Mouse (Mus musculus) midbrain, embryonic 11.5 days (tissue): ENCODE results near the gene Olfr166. TPM values are rescaled to one million over a fixed set of nuclear protein-coding genes. Genes with fewer than 3 reads are reported as not detected.
"Not testable (repeated sequence)": the region's sequence is repeated elsewhere in the genome, so short reads cannot be mapped to it uniquely, and the experiment has no call there.

Source experiments
- ATAC-seq: fragments of 200-750 bp; cut with Nextera tagmentation; 2 replicates; pipeline ENCODE4 v1.8.0; 2017; ENCODE audit warnings: moderate TSS enrichment, moderate library complexity; ENCODE audit not compliant: low FRiP score
- DNase-seq: peaks from one replicate; pipeline ENCODE4 v3.0.0; 2015; ENCODE audit warnings: low spot score; ENCODE audit errors: missing footprints
- H3K27ac ChIP-seq: fragments of 300-500 bp; sonication (generic); 2 replicates; pipeline ENCODE4 v1.5.1; 2014; ENCODE audit warnings: low read depth, low read length
- H3K27me3 ChIP-seq: fragments of 300-500 bp; sonication (generic); 2 replicates; pipeline ENCODE4 v1.6.1; 2014; ENCODE audit warnings: mild to moderate bottlenecking, low read length, moderate library complexity, mixed read lengths; ENCODE audit not compliant: control insufficient read depth, insufficient read depth
- H3K36me3 ChIP-seq: fragments of 300-500 bp; sonication (generic); 2 replicates; pipeline ENCODE4 v1.6.1; 2014; ENCODE audit warnings: mild to moderate bottlenecking, low read length, moderate library complexity, mixed read lengths; ENCODE audit not compliant: control insufficient read depth, insufficient read depth
- H3K4me1 ChIP-seq: fragments of 300-500 bp; sonication (generic); 2 replicates; pipeline ENCODE4 v1.6.1; 2014; ENCODE audit warnings: low read length; ENCODE audit not compliant: control insufficient read depth, insufficient read depth
- H3K4me2 ChIP-seq: fragments of 300-500 bp; sonication (generic); 2 replicates; pipeline ENCODE4 v1.6.1; 2014; ENCODE audit warnings: mild to moderate bottlenecking, moderate library complexity
- H3K4me3 ChIP-seq: fragments of 300-500 bp; sonication (generic); 2 replicates; pipeline ENCODE4 v1.5.1; 2014; ENCODE audit warnings: low read depth, low read length
- H3K9ac ChIP-seq: fragments of 300-500 bp; sonication (generic); 2 replicates; pipeline ENCODE4 v1.6.1; 2014; ENCODE audit warnings: low read length
- H3K9me3 ChIP-seq: fragments of 300-500 bp; sonication (generic); 2 replicates; pipeline ENCODE4 v1.6.1; 2016; ENCODE audit warnings: low read length; ENCODE audit not compliant: control insufficient read depth
- WGBS: fragments of 180-500 bp; shearing (Covaris S2); extraction: QIAGEN DNeasy Blood & Tissue Kit; methylation state at CpG from one replicate; pipeline ENCODE4 v1.1.7; 2014; 5-methylcytosine and 5-hydroxymethylcytosine counted together
- polyA plus RNA-seq: library from polyadenylated mRNA; unstranded; fragments of >200 nt; fragmentation: Nextera tagmentation; extraction: Ambion mirVana; gene quantifications from 2 replicates; pipeline ENCODE4 v1.2.1, GENCODE M21; 2014

Gene Olfr166
- polyA plus RNA-seq, result not detected in 2 replicates

GRCm38 (mm10) chr16:19483394-19483793, at the start of gene Olfr166:
Olfr166 (plus strand) TSS chr16:19483694.
- no peak within 1 kb of the TSS for H3K4me3 ChIP-seq
- H3K9ac ChIP-seq, result no peak within 1 kb of the TSS
- no peaks in the 10 kb centered on the region for H3K4me1 ChIP-seq
- H3K27me3 ChIP-seq, result no peaks in the 10 kb centered on the region
- ATAC-seq (no peak), DNase-seq (no peak)
- no peak within 1 kb of the TSS for H3K4me2 ChIP-seq
- H3K9me3 ChIP-seq, result no peaks in the 10 kb centered on the region
- H3K27ac ChIP-seq, result no peak within 1 kb of the TSS
- no peaks in the 10 kb centered on the region for H3K36me3 ChIP-seq

GRCm38 (mm10) chr16:19458741-19459140, 24.8 kb upstream of the Olfr166 start:
- H3K4me1 ChIP-seq, ATAC-seq: not testable (repeated sequence)
- 85% methylated on average over 4 of the region's 4 CpGs for WGBS

GRCm38 (mm10) chr16:19464365-19464764, 19.1 kb upstream of the Olfr166 start:
- DNase-seq (no peak), ATAC-seq (no peak)
- H3K9ac ChIP-seq, result no peak overlapping the region
- H3K27me3 ChIP-seq, result no peaks in the 10 kb centered on the region
- H3K4me2 ChIP-seq, result no peak overlapping the region
- no peaks in the 10 kb centered on the region for H3K9me3 ChIP-seq
- no peaks in the 10 kb centered on the region for H3K36me3 ChIP-seq
- WGBS, result 73% methylated on average over 1 of the region's 1 CpGs
- H3K27ac ChIP-seq, result no peak overlapping the region
- H3K4me3 ChIP-seq, result no peak overlapping the region
- no peaks in the 10 kb centered on the region for H3K4me1 ChIP-seq

More at GRCm38 (mm10) chr16:19458741-19459140, 24.8 kb upstream of the Olfr166 start:
- not testable (repeated sequence) for H3K27ac ChIP-seq, DNase-seq, H3K36me3 ChIP-seq, H3K9me3 ChIP-seq, H3K27me3 ChIP-seq, H3K9ac ChIP-seq, H3K4me2 ChIP-seq, H3K4me3 ChIP-seq

- Histone ChIP-seq H3K4me2 (no peak within 1 kb of the TSS), H3K4me1 (no peaks in the 10 kb centered on the region), H3K36me3 (no peaks in the 10 kb centered on the region), H3K27ac (no peak within 1 kb of the TSS), H3K27me3 (no peaks in the 10 kb centered on the region), H3K9me3 (no peaks in the 10 kb centered on the region), H3K9ac (no peak within 1 kb of the TSS), H3K4me3 (no peak within 1 kb of the TSS)
- DNase-seq (no peak), ATAC-seq (no peak)
- WGBS, result 97% methylated on average over 2 of the region's 2 CpGs
Observed at GRCm38 (mm10) chr16:19522166-19522565, 38.7 kb downstream of the Olfr166 start, which contains the start of gene Olfr167. Olfr167 (minus strand) TSS chr16:19522266.

GRCm38 (mm10) chr16:19535455-19535854, 52.0 kb downstream of the Olfr166 start, which contains the start of gene Olfr168:
Olfr168 (minus strand) TSS chr16:19535555.
- no peak for ATAC-seq
- no peaks in the 10 kb centered on the region for H3K4me1 ChIP-seq

More at GRCm38 (mm10) chr16:19535455-19535854, 52.0 kb downstream of the Olfr166 start, which contains the start of gene Olfr168:
- Histone ChIP-seq H3K4me2 (no peak within 1 kb of the TSS), H3K9ac (no peak within 1 kb of the TSS), H3K27me3 (no peaks in the 10 kb centered on the region), H3K4me3 (no peak within 1 kb of the TSS), H3K9me3 (no peaks in the 10 kb centered on the region; the same call in 1 of the 2 replicates), H3K36me3 (no peaks in the 10 kb centered on the region), H3K27ac (no peak within 1 kb of the TSS)
- no peak for DNase-seq

Other genes with a start within 250 kb of the Olfr166 start
- gene Olfr164, start 169.6 kb upstream of the Olfr166 start, polyA plus RNA-seq, result 0.16 TPM in 1 of 2 replicates, not detected in the other
- not detected in 2 replicates for gene Olfr165, start 60.6 kb upstream of the Olfr166 start, polyA plus RNA-seq
- not detected in 2 replicates for gene Olfr167, start 38.6 kb downstream of the Olfr166 start, polyA plus RNA-seq
- not detected in 2 replicates for gene Olfr168, start 51.9 kb downstream of the Olfr166 start, polyA plus RNA-seq
- gene Olfr169, start 88.1 kb downstream of the Olfr166 start, polyA plus RNA-seq, result not detected in 2 replicates
- not detected in 2 replicates for gene Olfr170, start 128.2 kb downstream of the Olfr166 start, polyA plus RNA-seq
- not detected in 2 replicates for gene Olfr171, start 146.2 kb downstream of the Olfr166 start, polyA plus RNA-seq
- gene Lamp3, start 222.7 kb downstream of the Olfr166 start, polyA plus RNA-seq, result 0.04 TPM in 2 replicates